Mouse (Mus musculus): ENCODE measurements at regions not wholly inside any gene's neighbourhood (a gene's known extent, or its start where the extent isn't known, plus 50 kb on each side); places are given as distances from the start of the nearest gene placed in this dataset.

DNA sequence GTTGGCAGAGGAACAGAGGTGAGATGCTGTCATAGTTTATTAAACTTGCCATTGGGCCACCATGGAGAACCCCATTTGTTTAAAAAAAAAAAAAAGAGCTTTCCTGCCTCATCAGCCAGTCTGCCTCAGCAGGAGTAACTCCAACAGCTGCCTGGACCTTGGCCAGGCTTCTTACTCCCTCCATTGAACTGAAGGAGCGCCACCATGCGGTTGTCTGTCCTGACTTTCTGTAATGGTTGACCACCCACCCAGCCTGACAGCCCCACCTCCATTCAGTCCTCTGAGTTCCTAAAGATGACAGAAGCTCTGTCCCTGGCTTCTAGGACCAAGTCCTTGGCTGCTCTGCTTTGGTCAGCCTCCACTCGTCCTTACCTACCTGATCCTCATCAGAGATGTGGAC lies 227.8 kb upstream of the Six2 start:
- TF ChIP-seq EP300 (IDR thresholded peaks at IDR 0.05; ENCODE audit: insufficient read depth, low read depth, low read length) (no peak), POLR2A (IDR thresholded peaks at IDR 0.05; ENCODE audit: insufficient read depth, low read length) (no peak), CTCF (IDR thresholded peaks at IDR 0.05; ENCODE audit: low read depth, low read length) (no peak)
